Mouse (Mus musculus): ENCODE results near the gene Ccdc50. TPM values are rescaled to one million over a fixed set of nuclear protein-coding genes. Genes with fewer than 3 reads are reported as not detected.

Gene Ccdc50
- total and polyA plus RNA-seq, 2 experiments: 14.5 to 26.5 TPM

GRCm38 (mm10) chr16:27416937-27417584 is 28.4 kb downstream of the Ccdc50 start:
- Histone ChIP-seq H3K36me3 (ENCODE audit: control insufficient read depth, insufficient read depth, low read length) (peaks cover 40% of the 10 kb centered on the region), H3K9ac (ENCODE audit: low read depth, low read length) (no peak overlapping the region), H3K27ac (replicated peaks; ENCODE audit: insufficient read depth, low read depth, low read length) (no peak overlapping the region), H3K27me3 (ENCODE audit: control insufficient read depth, insufficient read depth, low read length) (no peaks in the 10 kb centered on the region), H3K4me3 (ENCODE audit: insufficient read depth, low read depth, low read length) (no peak overlapping the region), H3K79me2 (ENCODE audit: control insufficient read depth, insufficient read depth, low read length) (no peaks in the 10 kb centered on the region; the same call in 1 of the 2 replicates), H3K4me1 (ENCODE audit: control insufficient read depth, insufficient read depth, low read length) (no peaks in the 10 kb centered on the region)
- DNase-seq (ENCODE audit: extremely low read depth, low read depth, low spot score): no peak
- TF ChIP-seq CTCF (IDR thresholded peaks at IDR 0.05; ENCODE audit: low read depth, low read length) (no peak), POLR2A (IDR thresholded peaks at IDR 0.05; ENCODE audit: extremely low read depth, insufficient read depth, low read length) (no peak)
- WGBS: 95% methylated on average over 6 of the region's 6 CpGs

DNA sequence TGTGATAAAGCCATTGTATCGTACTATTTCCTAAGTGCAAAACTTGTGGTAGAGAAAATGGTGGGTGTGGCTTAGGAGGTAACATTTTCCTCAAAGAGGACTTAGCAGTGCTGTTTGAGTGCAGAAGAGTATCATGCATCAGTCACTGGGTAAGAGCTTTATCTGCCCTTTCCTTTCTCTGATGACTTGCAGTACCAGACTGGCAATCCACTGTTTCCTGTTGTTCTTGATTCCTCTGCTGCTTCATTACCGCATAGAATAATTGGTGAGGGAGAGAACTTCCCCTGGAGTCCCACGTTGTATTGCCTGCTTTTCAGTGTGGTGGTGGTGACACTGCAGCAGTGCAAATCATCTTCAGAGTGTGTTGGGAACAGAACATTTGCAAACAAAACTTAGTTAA is 29.0 kb downstream of the Ccdc50 start:
- no peak overlapping the region for H3K27ac ChIP-seq (replicated peaks; ENCODE audit: insufficient read depth, low read depth, low read length)
- no peak overlapping the region for H3K4me3 ChIP-seq (ENCODE audit: insufficient read depth, low read depth, low read length)
- no peak for TF ChIP-seq CTCF (IDR thresholded peaks at IDR 0.05; ENCODE audit: low read depth, low read length)
- TF ChIP-seq POLR2A (IDR thresholded peaks at IDR 0.05; ENCODE audit: extremely low read depth, insufficient read depth, low read length): no peak
- peaks cover 46% of the 10 kb centered on the region for H3K36me3 ChIP-seq (ENCODE audit: control insufficient read depth, insufficient read depth, low read length)
- no peaks in the 10 kb centered on the region for H3K4me1 ChIP-seq (ENCODE audit: control insufficient read depth, insufficient read depth, low read length)
- no peak for DNase-seq (ENCODE audit: extremely low read depth, low read depth, low spot score)
- no peak overlapping the region for H3K9ac ChIP-seq (ENCODE audit: low read depth, low read length)
- WGBS: 85% methylated on average over 3 of the region's 3 CpGs
- H3K27me3 ChIP-seq (ENCODE audit: control insufficient read depth, insufficient read depth, low read length): no peaks in the 10 kb centered on the region
- no peaks in the 10 kb centered on the region; the same call in 1 of the 2 replicates for H3K79me2 ChIP-seq (ENCODE audit: control insufficient read depth, insufficient read depth, low read length)

DNA sequence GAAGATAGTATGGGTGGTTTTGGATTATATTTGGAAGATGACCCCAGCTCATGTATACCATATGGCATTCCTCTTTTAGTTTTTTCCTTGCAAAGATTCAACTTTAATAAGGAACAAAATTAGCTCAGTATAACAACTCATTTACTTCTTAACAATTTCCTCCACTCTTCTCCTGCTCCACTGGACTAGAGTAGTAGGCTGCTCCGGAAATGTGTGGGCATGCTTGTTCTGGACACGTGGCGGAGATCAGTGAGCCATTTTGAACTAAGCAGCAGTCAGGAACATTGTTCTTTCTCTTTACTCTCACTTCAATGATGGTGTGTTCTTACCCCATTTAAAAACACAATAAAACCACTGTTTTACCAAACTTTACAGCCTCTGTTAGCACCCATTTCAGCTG is 32.3 kb downstream of the Ccdc50 start:
- WGBS: 98% methylated on average over 3 of the region's 3 CpGs

GRCm38 (mm10) chr16:27435034-27435433 is 46.4 kb downstream of the Ccdc50 start:
- H3K9ac ChIP-seq (ENCODE audit: low read depth, low read length): no peak overlapping the region
- no peak for TF ChIP-seq CTCF (IDR thresholded peaks at IDR 0.05; ENCODE audit: low read depth, low read length)
- no peak for TF ChIP-seq POLR2A (IDR thresholded peaks at IDR 0.05; ENCODE audit: extremely low read depth, insufficient read depth, low read length)
- no peaks in the 10 kb centered on the region for H3K79me2 ChIP-seq (ENCODE audit: control insufficient read depth, insufficient read depth, low read length)
- 83% methylated on average over 3 of the region's 3 CpGs for WGBS
- no peaks in the 10 kb centered on the region for H3K27me3 ChIP-seq (ENCODE audit: control insufficient read depth, insufficient read depth, low read length)
- peak; percentile 17 for DNase-seq (ENCODE audit: extremely low read depth, low read depth, low spot score)
- H3K27ac ChIP-seq (replicated peaks; ENCODE audit: insufficient read depth, low read depth, low read length): no peak overlapping the region
- H3K4me3 ChIP-seq (ENCODE audit: insufficient read depth, low read depth, low read length): no peak overlapping the region
- peaks cover 36% of the 10 kb centered on the region for H3K36me3 ChIP-seq (ENCODE audit: control insufficient read depth, insufficient read depth, low read length)
- no peaks in the 10 kb centered on the region for H3K4me1 ChIP-seq (ENCODE audit: control insufficient read depth, insufficient read depth, low read length)

More for the DNA sequence above, 32.3 kb downstream of the Ccdc50 start:
- no peak overlapping the region for H3K4me3 ChIP-seq (ENCODE audit: insufficient read depth, low read depth, low read length)
- H3K27me3 ChIP-seq (ENCODE audit: control insufficient read depth, insufficient read depth, low read length): no peaks in the 10 kb centered on the region
- H3K4me1 ChIP-seq (ENCODE audit: control insufficient read depth, insufficient read depth, low read length): no peaks in the 10 kb centered on the region
- DNase-seq (ENCODE audit: extremely low read depth, low read depth, low spot score): no peak
- TF ChIP-seq CTCF (IDR thresholded peaks at IDR 0.05; ENCODE audit: low read depth, low read length) (no peak), POLR2A (IDR thresholded peaks at IDR 0.05; ENCODE audit: extremely low read depth, insufficient read depth, low read length) (no peak)
- H3K27ac ChIP-seq (replicated peaks; ENCODE audit: insufficient read depth, low read depth, low read length): no peak overlapping the region
- peaks cover 37% of the 10 kb centered on the region for H3K36me3 ChIP-seq (ENCODE audit: control insufficient read depth, insufficient read depth, low read length)
- no peak overlapping the region for H3K9ac ChIP-seq (ENCODE audit: low read depth, low read length)
- no peaks in the 10 kb centered on the region; the same call in 1 of the 2 replicates for H3K79me2 ChIP-seq (ENCODE audit: control insufficient read depth, insufficient read depth, low read length)

- H3K79me2 ChIP-seq (ENCODE audit: control insufficient read depth, insufficient read depth, low read length): no peaks in the 10 kb centered on the region
- DNase-seq (ENCODE audit: extremely low read depth, low read depth, low spot score): peak; percentile 47
- no peak overlapping the region for H3K4me3 ChIP-seq (ENCODE audit: insufficient read depth, low read depth, low read length)
- H3K4me1 ChIP-seq (ENCODE audit: control insufficient read depth, insufficient read depth, low read length): no peaks in the 10 kb centered on the region
- H3K36me3 ChIP-seq (ENCODE audit: control insufficient read depth, insufficient read depth, low read length): peaks cover 41% of the 10 kb centered on the region
- H3K9ac ChIP-seq (ENCODE audit: low read depth, low read length): no peak overlapping the region
- no peaks in the 10 kb centered on the region for H3K27me3 ChIP-seq (ENCODE audit: control insufficient read depth, insufficient read depth, low read length)
- TF ChIP-seq POLR2A (IDR thresholded peaks at IDR 0.05; ENCODE audit: extremely low read depth, insufficient read depth, low read length): no peak
- TF ChIP-seq CTCF (IDR thresholded peaks at IDR 0.05; ENCODE audit: low read depth, low read length): no peak
- H3K27ac ChIP-seq (replicated peaks; ENCODE audit: insufficient read depth, low read depth, low read length): no peak overlapping the region
- WGBS: 77% methylated on average over 3 of the region's 3 CpGs
These were observed 55.3 kb downstream of the Ccdc50 start for GRCm38 (mm10) chr16:27443941-27444340.

DNA sequence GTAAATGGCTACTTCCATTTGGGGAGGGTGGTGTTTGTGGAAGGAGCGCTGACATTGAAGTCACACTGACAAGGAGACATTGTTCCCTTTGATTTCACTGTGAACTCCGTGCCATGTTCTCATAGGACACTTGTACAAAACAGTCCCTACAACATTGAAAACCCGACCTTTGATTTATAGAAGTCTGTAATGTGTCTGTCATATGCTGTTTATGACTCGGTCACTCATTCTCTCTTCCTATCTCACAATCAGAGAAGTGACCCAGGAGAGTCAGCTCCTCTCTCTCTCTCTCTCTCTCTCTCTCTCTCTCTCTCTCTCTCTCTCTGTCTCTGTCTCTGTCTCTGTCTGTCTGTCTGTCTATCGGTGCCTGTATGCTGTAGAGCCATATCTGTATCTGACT is 60.7 kb downstream of the Ccdc50 start:
- Histone ChIP-seq H3K4me1 (ENCODE audit: control insufficient read depth, insufficient read depth, low read length) (no peaks in the 10 kb centered on the region), H3K36me3 (ENCODE audit: control insufficient read depth, insufficient read depth, low read length) (peaks cover 34% of the 10 kb centered on the region), H3K27me3 (ENCODE audit: control insufficient read depth, insufficient read depth, low read length) (no peaks in the 10 kb centered on the region), H3K79me2 (ENCODE audit: control insufficient read depth, insufficient read depth, low read length) (no peaks in the 10 kb centered on the region), H3K27ac (replicated peaks; ENCODE audit: insufficient read depth, low read depth, low read length) (no peak overlapping the region), H3K4me3 (ENCODE audit: insufficient read depth, low read depth, low read length) (no peak overlapping the region), H3K9ac (ENCODE audit: low read depth, low read length) (no peak overlapping the region)
- no peak for DNase-seq (ENCODE audit: extremely low read depth, low read depth, low spot score)
- 99% methylated on average over 5 of the region's 5 CpGs for WGBS
- TF ChIP-seq POLR2A (IDR thresholded peaks at IDR 0.05; ENCODE audit: extremely low read depth, insufficient read depth, low read length) (no peak), CTCF (IDR thresholded peaks at IDR 0.05; ENCODE audit: low read depth, low read length) (no peak)

Data from liver, adult 2 months (tissue).